Mouse (Mus musculus) spleen, adult 2 months (tissue): ENCODE measurements at regions not wholly inside any gene's neighbourhood (a gene's known extent, or its start where the extent isn't known, plus 50 kb on each side); places are given as distances from the start of the nearest gene placed in this dataset.

ENCODE experiments used
- CTCF ChIP-seq: fragments of 200-500 bp; IDR thresholded peaks from 2 replicates; pipeline ENCODE4 v1.5.1; 2011; ENCODE audit warnings: mild to moderate bottlenecking, inconsistent platforms; ENCODE audit not compliant: insufficient read depth, insufficient read length, insufficient replicate concordance; ENCODE audit errors: extremely low read depth
- POLR2A ChIP-seq: fragments of 200-500 bp; IDR thresholded peaks from 2 replicates; pipeline ENCODE4 v1.6.1; 2011; ENCODE audit warnings: low read depth, low read length, inconsistent platforms

- TF ChIP-seq CTCF (no peak), POLR2A (no peak)
Observed at GRCm38 (mm10) chr14:68022925-68023324, 1271.2 kb downstream of the Synb start.
